In the genomic region with DNA sequence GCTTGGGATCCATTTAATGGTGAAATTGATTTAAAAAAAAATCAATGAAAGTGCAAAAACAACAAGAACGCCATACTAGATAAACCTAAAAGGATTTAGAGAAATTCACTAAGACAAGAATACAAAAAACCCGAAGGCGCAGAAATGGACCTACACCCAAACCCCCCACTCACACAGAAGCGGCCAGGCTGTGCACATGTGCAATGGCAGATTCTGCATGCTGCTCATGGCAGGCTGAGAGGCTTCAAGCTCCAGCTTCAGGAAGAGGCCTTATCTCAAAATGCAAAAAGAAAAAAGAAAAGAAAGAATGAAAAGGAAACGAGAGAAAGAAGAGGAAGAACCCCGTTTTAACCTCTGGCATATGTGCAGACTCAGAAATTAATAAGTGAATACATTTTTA, we compare ENCODE assay signal across 24 mouse cellular contexts. TPM values are rescaled to one million over a fixed set of nuclear protein-coding genes. Genes with fewer than 3 reads are reported as not detected.
DNase-seq lines count a peak whose midpoint lies in the region; ATAC-seq and TF ChIP-seq lines count a peak whose summit lies in the region.
"Had no signal": no experiment of that assay in that cellular context is flagged by ENCODE, and none has a peak within 500 bp of the region (broad histone marks: within the 10 kb centered on the region; RNA-seq: fewer than 3 reads in every experiment).

No protein-coding gene starts in this region.

- H3K79me2 ChIP-seq in MEL (ENCODE audit: control insufficient read depth, insufficient read depth, low read length, poor library complexity), result peaks cover 5% of the 10 kb centered on the region

- no peak for TF ChIP-seq EP300 in MEL (IDR thresholded peaks at IDR 0.05; ENCODE audit: low read depth in 1 of 2, low read length in 2 of 2)

- peaks cover 12 to 19% of the 10 kb centered on the region in 2 experiments for H3K4me1 ChIP-seq in MEL (ENCODE audit: control insufficient read depth in 1 of 2, insufficient read depth in 2 of 2, low read length in 2 of 2)
- H3K4me1 ChIP-seq in hindbrain, embryonic 16.5 days (ENCODE audit: control insufficient read depth, insufficient read depth, low read depth, low read length), result no peaks in the 10 kb centered on the region

- no peak for TF ChIP-seq POLR2A in MEL (IDR thresholded peaks at IDR 0.05; ENCODE audit: control insufficient read depth in 1 of 2, insufficient read depth in 1 of 2, low read depth in 1 of 2, low read length in 2 of 2, poor library complexity in 1 of 2)

- DNase-seq in MEL (ENCODE audit: low read depth, low spot score), result no peak
- DNase-seq in thymus, adult 18-20 months, result peak; percentile 13 to 31
- peak; percentile 35 to 46 for DNase-seq in thymus, postnatal 10 days (ENCODE audit: low spot score in 2 of 2)
- DNase-seq in thymus, postnatal 36 days, result peak; percentile 33 to 49
- no peak for DNase-seq in lung, adult 18-20 months
- no peak for DNase-seq in ovary, postnatal 36 days (ENCODE audit: low spot score)
- DNase-seq: adrenal gland, postnatal 10 days; adrenal gland, postnatal 36 days; cerebellum, adult 18-20 months; cerebellum, adult 9-10 months; cerebellum, postnatal 14 days; gastrocnemius, postnatal 10 days; gastrocnemius, postnatal 36 days had no signal

- H3K4me2 ChIP-seq in hindbrain, embryonic 16.5 days (ENCODE audit: low read length), result no peak overlapping the region
- H3K4me2 ChIP-seq: forebrain, embryonic 13.5 days; heart, embryonic 13.5 days; hindbrain, embryonic 12.5 days; hindbrain, embryonic 15.5 days had no signal

- no peak overlapping the region for H3K4me3 ChIP-seq in MEL (ENCODE audit: control insufficient read depth in 1 of 2, insufficient read depth in 1 of 2, low read depth in 2 of 2, low read length in 2 of 2)
- no peak overlapping the region for H3K4me3 ChIP-seq in hindbrain, embryonic 16.5 days (ENCODE audit: low read length)
- H3K4me3 ChIP-seq: forebrain, embryonic 10.5 days; forebrain, embryonic 13.5 days; heart, embryonic 13.5 days; hindbrain, embryonic 12.5 days; hindbrain, embryonic 15.5 days had no signal

- no peak for TF ChIP-seq CTCF in MEL (IDR thresholded peaks at IDR 0.05 in 2 of 3, conservative IDR thresholded peaks at IDR 0.05 in 1 of 3; ENCODE audit: control insufficient read depth in 1 of 3, insufficient read depth in 1 of 3, low read depth in 2 of 3, low read length in 3 of 3, poor library complexity in 1 of 3, severe bottlenecking in 1 of 3)

- WGBS in hindbrain, embryonic 16.5 days, result 92% methylated on average over 6 of the region's 6 CpGs

- no peak for ATAC-seq in hindbrain, embryonic 16.5 days
- ATAC-seq: activated CD4-positive, CD25-positive, alpha-beta regulatory T cell, adult 4 months; CD4-positive, CD25-positive, alpha-beta regulatory T cell, adult 4 months; forebrain, embryonic 13.5 days; forebrain, embryonic 16.5 days had no signal

- H3K9ac ChIP-seq in MEL (ENCODE audit: control insufficient read depth, low read depth, low read length, poor library complexity, severe bottlenecking), result no peak overlapping the region
- no peak overlapping the region for H3K9ac ChIP-seq in hindbrain, embryonic 16.5 days (ENCODE audit: low read depth, low read length)
- H3K9ac ChIP-seq: forebrain, embryonic 13.5 days; heart, embryonic 13.5 days; hindbrain, embryonic 12.5 days; hindbrain, embryonic 15.5 days had no signal

- peaks cover 0 to 36% of the 10 kb centered on the region in 2 experiments; a peak in 2 of 4 replicates for H3K36me3 ChIP-seq in MEL (ENCODE audit: control insufficient read depth in 1 of 2, insufficient read depth in 2 of 2, low read length in 2 of 2)
- no peaks in the 10 kb centered on the region for H3K36me3 ChIP-seq in hindbrain, embryonic 16.5 days (ENCODE audit: control insufficient read depth, insufficient read depth, low read length)
- H3K36me3 ChIP-seq: hindbrain, embryonic 12.5 days; hindbrain, embryonic 15.5 days had no signal

- no peak overlapping the region for H3K27ac ChIP-seq in MEL (ENCODE audit: control insufficient read depth, low read depth, low read length)
- H3K27ac ChIP-seq in hindbrain, embryonic 16.5 days (ENCODE audit: low read depth, low read length), result no peak overlapping the region
- H3K27ac ChIP-seq: forebrain, embryonic 10.5 days; forebrain, embryonic 13.5 days; heart, embryonic 13.5 days; hindbrain, embryonic 12.5 days; hindbrain, embryonic 15.5 days had no signal

- no peaks in the 10 kb centered on the region for H3K27me3 ChIP-seq in MEL (ENCODE audit: control insufficient read depth in 1 of 2, insufficient read depth in 2 of 2, low read length in 2 of 2)
- H3K27me3 ChIP-seq in hindbrain, embryonic 16.5 days (replicated peaks; ENCODE audit: control insufficient read depth, insufficient read depth, low read length), result no peaks in the 10 kb centered on the region
- H3K27me3 ChIP-seq: forebrain, embryonic 13.5 days; heart, embryonic 13.5 days; hindbrain, embryonic 12.5 days; hindbrain, embryonic 15.5 days had no signal

- no peaks in the 10 kb centered on the region for H3K9me3 ChIP-seq in MEL (replicated peaks; ENCODE audit: insufficient read depth, low read length)
- H3K9me3 ChIP-seq in hindbrain, embryonic 16.5 days (ENCODE audit: control insufficient read depth, low read length), result no peaks in the 10 kb centered on the region
- H3K9me3 ChIP-seq: forebrain, embryonic 10.5 days; forebrain, embryonic 13.5 days; heart, embryonic 13.5 days; hindbrain, embryonic 12.5 days; hindbrain, embryonic 15.5 days had no signal

- TF ChIP-seq RAD21 in MEL (IDR thresholded peaks at IDR 0.05; ENCODE audit: low read depth, low read length), result no peak

TF ChIP-seq in MEL, 35 proteins besides CTCF, POLR2A, EP300 and RAD21:
- TF ChIP-seq MYC (IDR thresholded peaks at IDR 0.05; ENCODE audit: low read depth, low read length), result 0 out of 2 replicates have a peak, but pooled peaks have one; percentile 25
- TF ChIP-seq GATA1 (IDR thresholded peaks at IDR 0.05; ENCODE audit: low read depth, low read length), result 0 out of 2 replicates have a peak, but pooled peaks have one; percentile 13
- TF ChIP-seq MAX (IDR thresholded peaks at IDR 0.05; ENCODE audit: low read length), result no peak
- TF ChIP-seq ETS1 (IDR thresholded peaks at IDR 0.05; ENCODE audit: low read depth, low read length), result 0 out of 2 replicates have a peak, but pooled peaks have one; percentile 22
- TF ChIP-seq MXI1 (IDR thresholded peaks at IDR 0.05; ENCODE audit: low read depth, low read length), result 0 out of 2 replicates have a peak, but pooled peaks have one; percentile 27

RNA-seq across cellular contexts. Expression of a gene that starts 6.7 kb away (rescaled TPM):
- total RNA-seq in MEL (2012; rRNA removed), result 13.3 and 14.6 TPM in 2 replicates
- 10 to 100 TPM in 1 of 2 experiments, not detected in 1; 10.7 TPM for polyA plus RNA-seq in MEL (2012; ENCODE audit: insufficient read depth in 1 of 2, insufficient read length in 2 of 2, low read depth in 1 of 2, low replicate concordance in 2 of 2, missing spikeins in 1 of 2)
- polyA plus RNA-seq in hindbrain, embryonic 16.5 days (2015; fragmentation: Nextera tagmentation; extraction: Ambion mirVana), result 45.7 and 49.5 TPM in 2 replicates

RNA-seq across cellular contexts. Expression of a gene that starts 6.8 kb away (rescaled TPM):
- 202 and 251 TPM in 2 replicates for total RNA-seq in MEL (2012; rRNA removed)
- polyA plus RNA-seq in MEL (2012; ENCODE audit: insufficient read depth in 1 of 2, insufficient read length in 2 of 2, low read depth in 1 of 2, low replicate concordance in 2 of 2, missing spikeins in 1 of 2), result 100 to 1,000 TPM in 1 of 2 experiments, not detected in 1; 196 TPM
- polyA plus RNA-seq in hindbrain, embryonic 16.5 days (2015; fragmentation: Nextera tagmentation; extraction: Ambion mirVana), result 168 and 188 TPM in 2 replicates

RNA-seq across cellular contexts. Expression of a gene that starts 37.4 kb away (rescaled TPM):
- 0.27 and 0.62 TPM in 2 replicates for total RNA-seq in MEL (2012; rRNA removed)
- polyA plus RNA-seq in MEL (2012; ENCODE audit: insufficient read depth in 1 of 2, insufficient read length in 2 of 2, low read depth in 1 of 2, low replicate concordance in 2 of 2, missing spikeins in 1 of 2), result under 1 TPM in 1 of 2 experiments, not detected in 1; 0.78 TPM
- 9.7 and 11.9 TPM in 2 replicates for polyA plus RNA-seq in hindbrain, embryonic 16.5 days (2015; fragmentation: Nextera tagmentation; extraction: Ambion mirVana)
- total RNA-seq: granulocyte monocyte progenitor cell, adult 5-6 weeks; hematopoietic stem cell, adult 5-6 weeks had no signal
- polyA plus RNA-seq: activated CD4-positive, CD25-positive, alpha-beta regulatory T cell, adult 4 months; CD4-positive, CD25-positive, alpha-beta regulatory T cell, adult 4 months had no signal

Comparison
In these comparisons a context has a peak if more than half of its experiments do, and no peak if none do; other contexts are left out.
1. DNase-seq: peak in thymus, adult 18-20 months (2 of 2), thymus, postnatal 10 days (2 of 2) and thymus, postnatal 36 days (2 of 2); none in MEL (single experiment), lung, adult 18-20 months (0 of 2) and ovary, postnatal 36 days (single experiment).